In the genomic region with DNA sequence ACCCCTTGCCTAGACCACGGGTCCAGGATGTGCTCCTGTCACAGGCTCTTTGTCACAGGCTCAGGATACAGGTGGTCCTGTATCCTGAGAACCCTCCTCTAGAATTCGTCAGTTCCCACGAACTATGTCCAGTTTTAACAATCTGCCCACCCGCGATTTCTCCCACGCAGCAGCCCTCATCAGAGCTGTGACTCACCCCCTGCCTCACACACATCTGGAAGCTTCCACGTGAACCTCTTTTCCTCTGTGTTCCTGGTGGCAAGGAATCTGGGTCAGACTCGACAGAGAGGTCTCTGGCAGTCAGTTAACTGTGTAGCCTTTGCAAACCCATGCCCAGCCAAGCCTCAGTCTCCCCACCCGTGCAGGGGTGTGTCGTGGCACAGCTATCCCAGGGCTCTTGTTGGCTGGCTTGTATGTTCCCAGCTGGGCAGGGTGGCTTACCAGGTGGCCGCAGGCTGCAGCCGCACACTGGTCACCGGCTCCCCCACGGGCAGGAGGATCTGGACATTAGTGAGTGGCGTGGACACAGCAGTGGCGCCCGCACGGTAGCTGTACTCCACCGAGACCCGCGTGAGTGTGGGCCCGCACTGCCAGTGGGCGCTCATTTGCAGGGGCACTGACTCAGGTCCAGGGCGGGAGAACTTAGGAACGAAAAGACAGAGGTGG, we compare ENCODE assay signal across 8 mouse cellular contexts. TPM values are rescaled to one million over a fixed set of nuclear protein-coding genes. Genes with fewer than 3 reads are reported as not detected.
DNase-seq lines count a peak whose midpoint lies in the region; ATAC-seq lines count a peak whose summit lies in the region.

No protein-coding gene starts in this region.

- intact Hi-C loops in left cerebral cortex, postnatal 10 days (cut with DNase I) = loop anchor here (10.0 kb wide), 1 partner anchor 276 kb away; no protein-coding TSS in a partner anchor

- no peak for DNase-seq in lung, postnatal 36 days
- no peak for DNase-seq in forebrain, embryonic 14.5 days (ENCODE audit: low spot score)
- DNase-seq in right cerebral cortex, postnatal 10 days (ENCODE audit: low spot score in 2 of 2) = peak; percentile 26 to 33
- DNase-seq in yolk sac, embryonic 10.5 days (ENCODE audit: low spot score) = no peak
- no peak for DNase-seq in layer of hippocampus, postnatal 14 days (ENCODE audit: low spot score in 2 of 2)
- no peak for DNase-seq in left cerebral cortex, postnatal 10 days (ENCODE audit: extremely low spot score in 1 of 2, low spot score in 2 of 2)

- no peak overlapping the region for H3K4me3 ChIP-seq in lung, embryonic 15.5 days
- H3K4me3 ChIP-seq in forebrain, embryonic 14.5 days (ENCODE audit: low read depth, low read length) = no peak overlapping the region
- peak overlapping the region; percentile 5 for H3K4me3 ChIP-seq in limb, embryonic 13.5 days

- no peaks in the 10 kb centered on the region for H3K36me3 ChIP-seq in lung, embryonic 15.5 days
- peaks cover 27% of the 10 kb centered on the region for H3K36me3 ChIP-seq in forebrain, embryonic 14.5 days (ENCODE audit: control insufficient read depth, insufficient read depth, low read length)
- no peaks in the 10 kb centered on the region for H3K36me3 ChIP-seq in limb, embryonic 13.5 days

- no peaks in the 10 kb centered on the region for H3K9me3 ChIP-seq in lung, embryonic 15.5 days
- H3K9me3 ChIP-seq in forebrain, embryonic 14.5 days (replicated peaks; ENCODE audit: control insufficient read depth, low read length) = no peaks in the 10 kb centered on the region
- no peaks in the 10 kb centered on the region for H3K9me3 ChIP-seq in limb, embryonic 13.5 days

- peaks cover 3% of the 10 kb centered on the region; the same call in 1 of the 2 replicates for H3K4me1 ChIP-seq in lung, embryonic 15.5 days
- no peaks in the 10 kb centered on the region for H3K4me1 ChIP-seq in forebrain, embryonic 14.5 days (ENCODE audit: control insufficient read depth, insufficient read depth, low read length)
- H3K4me1 ChIP-seq in limb, embryonic 13.5 days = no peaks in the 10 kb centered on the region

- no peak overlapping the region for H3K9ac ChIP-seq in lung, embryonic 15.5 days
- H3K9ac ChIP-seq in forebrain, embryonic 14.5 days (ENCODE audit: low read length) = no peak overlapping the region
- H3K9ac ChIP-seq in limb, embryonic 13.5 days = no peak overlapping the region

- ATAC-seq in lung, embryonic 15.5 days (ENCODE audit: borderline replicate concordance, extremely low read depth, low FRiP score, low TSS enrichment) = peak; percentile 33; the same call in 1 of the 2 replicates
- ATAC-seq in forebrain, embryonic 14.5 days = peak; percentile 11
- peak; percentile 52 for ATAC-seq in limb, embryonic 13.5 days (ENCODE audit: low FRiP score, low read depth)

- peak overlapping the region; percentile 46 for H3K4me2 ChIP-seq in lung, embryonic 15.5 days
- H3K4me2 ChIP-seq in forebrain, embryonic 14.5 days (ENCODE audit: low read length) = peak overlapping the region; percentile 31; the same call in 1 of the 2 replicates
- peak overlapping the region; percentile 44 for H3K4me2 ChIP-seq in limb, embryonic 13.5 days (replicated peaks)

- no peak overlapping the region for H3K27ac ChIP-seq in lung, embryonic 15.5 days
- H3K27ac ChIP-seq in forebrain, embryonic 14.5 days (ENCODE audit: low read depth, low read length) = no peak overlapping the region
- H3K27ac ChIP-seq in limb, embryonic 13.5 days = no peak overlapping the region

- H3K27me3 ChIP-seq in lung, embryonic 15.5 days = peaks cover 35% of the 10 kb centered on the region
- H3K27me3 ChIP-seq in forebrain, embryonic 14.5 days (replicated peaks; ENCODE audit: control insufficient read depth, insufficient read depth, low read length) = 0 out of 2 replicates have a peak, but pooled peaks cover 4% of the 10 kb centered on the region
- peaks cover 59% of the 10 kb centered on the region for H3K27me3 ChIP-seq in limb, embryonic 13.5 days

- WGBS in lung, embryonic 15.5 days = 36% methylated on average over 25 of the region's 25 CpGs
- WGBS in forebrain, embryonic 14.5 days = 45% methylated on average over 25 of the region's 25 CpGs
- 35% methylated on average over 25 of the region's 25 CpGs for WGBS in limb, embryonic 13.5 days

RNA-seq across cellular contexts. Expression of gene B3gnt3, which starts 7.7 kb away (rescaled TPM):
- 3.3 and 3.6 TPM in 2 replicates for polyA plus RNA-seq in lung, embryonic 15.5 days (2015; fragmentation: Nextera tagmentation; extraction: Ambion mirVana)
- polyA plus RNA-seq in forebrain, embryonic 14.5 days (2014; fragmentation: Nextera tagmentation; extraction: Ambion mirVana) = 0.10 and 0.22 TPM in 2 replicates
- 0.77 and 0.92 TPM in 2 replicates for polyA plus RNA-seq in limb, embryonic 13.5 days (2015; fragmentation: Nextera tagmentation; extraction: Ambion mirVana)
- under 1 TPM; 0.23 to 0.48 TPM for total RNA-seq in layer of hippocampus, postnatal 14 days (2021)
- under 1 TPM; 0.26 to 0.41 TPM for total RNA-seq in left cerebral cortex, postnatal 10 days (2021)

RNA-seq across cellular contexts. Expression of gene Fcho1, which starts 16.2 kb away (rescaled TPM):
- polyA plus RNA-seq in lung, embryonic 15.5 days (2015; fragmentation: Nextera tagmentation; extraction: Ambion mirVana) = 4.8 and 7.6 TPM in 2 replicates
- polyA plus RNA-seq in forebrain, embryonic 14.5 days (2014; fragmentation: Nextera tagmentation; extraction: Ambion mirVana) = 38.6 and 47.4 TPM in 2 replicates
- 4.0 and 4.8 TPM in 2 replicates for polyA plus RNA-seq in limb, embryonic 13.5 days (2015; fragmentation: Nextera tagmentation; extraction: Ambion mirVana)
- 10 to 100 TPM; 83.1 to 86.4 TPM for total RNA-seq in layer of hippocampus, postnatal 14 days (2021)
- total RNA-seq in left cerebral cortex, postnatal 10 days (2021) = 100 to 1,000 TPM; 139 to 143 TPM

RNA-seq across cellular contexts. Expression of gene Insl3, which starts 20.3 kb away (rescaled TPM):
- 0.63 and 1.3 TPM in 2 replicates for polyA plus RNA-seq in lung, embryonic 15.5 days (2015; fragmentation: Nextera tagmentation; extraction: Ambion mirVana)
- 0.63 TPM in 1 of 2 replicates, not detected in the other for polyA plus RNA-seq in forebrain, embryonic 14.5 days (2014; fragmentation: Nextera tagmentation; extraction: Ambion mirVana)
- 0.48 and 0.55 TPM in 2 replicates for polyA plus RNA-seq in limb, embryonic 13.5 days (2015; fragmentation: Nextera tagmentation; extraction: Ambion mirVana)
- total RNA-seq in layer of hippocampus, postnatal 14 days (2021) = 1 to 10 TPM; 2.6 to 3.0 TPM
- 1 to 10 TPM; 1.2 to 2.0 TPM for total RNA-seq in left cerebral cortex, postnatal 10 days (2021)

RNA-seq across cellular contexts. Expression of gene Jak3, which starts 33.2 kb away (rescaled TPM):
- polyA plus RNA-seq in lung, embryonic 15.5 days (2015; fragmentation: Nextera tagmentation; extraction: Ambion mirVana) = 9.9 TPM in 2 replicates
- 1.4 and 2.1 TPM in 2 replicates for polyA plus RNA-seq in forebrain, embryonic 14.5 days (2014; fragmentation: Nextera tagmentation; extraction: Ambion mirVana)
- 3.4 and 4.2 TPM in 2 replicates for polyA plus RNA-seq in limb, embryonic 13.5 days (2015; fragmentation: Nextera tagmentation; extraction: Ambion mirVana)
- total RNA-seq in layer of hippocampus, postnatal 14 days (2021) = 1 to 10 TPM; 7.1 to 7.7 TPM
- total RNA-seq in left cerebral cortex, postnatal 10 days (2021) = 1 to 10 TPM; 6.1 to 6.6 TPM

RNA-seq across cellular contexts. Expression of gene Unc13a, which starts 37.7 kb away (rescaled TPM):
- polyA plus RNA-seq in lung, embryonic 15.5 days (2015; fragmentation: Nextera tagmentation; extraction: Ambion mirVana) = 0.66 and 0.81 TPM in 2 replicates
- 13.9 and 16.7 TPM in 2 replicates for polyA plus RNA-seq in forebrain, embryonic 14.5 days (2014; fragmentation: Nextera tagmentation; extraction: Ambion mirVana)
- 0.75 and 0.77 TPM in 2 replicates for polyA plus RNA-seq in limb, embryonic 13.5 days (2015; fragmentation: Nextera tagmentation; extraction: Ambion mirVana)
- 100 to 1,000 TPM; 268 to 281 TPM for total RNA-seq in layer of hippocampus, postnatal 14 days (2021)
- total RNA-seq in left cerebral cortex, postnatal 10 days (2021) = 100 to 1,000 TPM; 279 to 290 TPM

Comparison
In these comparisons a context has a peak if more than half of its experiments do, and no peak if none do; other contexts are left out.
1. DNase-seq: peak in right cerebral cortex, postnatal 10 days (2 of 2); none in lung, postnatal 36 days (single experiment), forebrain, embryonic 14.5 days (single experiment), yolk sac, embryonic 10.5 days (single experiment), layer of hippocampus, postnatal 14 days (0 of 2) and left cerebral cortex, postnatal 10 days (0 of 2).
2. Peak in every context shown above with its lines, with median percentiles within 50 percentile points of each other: ATAC-seq and H3K4me2 ChIP-seq.